Mouse (Mus musculus) CD4-positive, CD25-positive, alpha-beta regulatory T cell, adult 2 months (primary cell): ENCODE measurements at regions not wholly inside any gene's neighbourhood (a gene's known extent, or its start where the extent isn't known, plus 50 kb on each side); places are given as distances from the start of the nearest gene placed in this dataset.

Experiments used
- DNase-seq: peaks from one replicate; pipeline ENCODE4 v3.0.0-alpha.2; 2012; ENCODE audit warnings: low read depth, low spot score

DNA sequence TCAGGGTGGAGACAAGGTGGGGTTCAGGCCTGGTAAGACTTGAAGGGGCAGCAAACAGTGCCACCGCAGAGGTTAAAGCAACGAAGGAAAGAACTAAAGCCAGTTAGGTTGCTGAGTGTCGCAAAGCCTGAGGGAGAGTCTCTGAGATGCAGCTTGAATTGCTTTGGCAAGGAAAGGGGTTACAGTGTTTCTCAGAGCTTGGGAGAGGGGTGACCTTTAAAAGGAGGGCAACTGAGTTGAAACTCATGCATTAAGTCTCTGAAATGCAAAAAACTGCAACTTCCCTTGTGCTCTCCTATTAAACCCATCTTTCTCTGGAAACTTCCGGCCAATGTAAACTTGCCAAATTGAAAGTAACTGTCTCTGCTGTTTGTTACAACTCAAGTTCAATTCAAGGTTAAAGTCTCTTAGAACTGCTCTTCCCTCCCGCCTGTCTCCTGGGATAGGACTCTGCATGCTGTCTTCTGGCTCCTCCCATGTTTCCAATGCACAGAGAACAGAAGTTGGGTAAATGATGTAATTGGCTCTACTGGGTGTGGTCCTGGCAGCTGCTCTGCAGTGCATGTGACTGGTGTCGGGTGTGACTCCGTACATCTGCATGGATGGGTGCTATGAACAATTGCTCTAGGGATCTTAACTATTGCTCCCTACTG is 181.4 kb upstream of the Gas1 start:
- no peak for DNase-seq

DNA sequence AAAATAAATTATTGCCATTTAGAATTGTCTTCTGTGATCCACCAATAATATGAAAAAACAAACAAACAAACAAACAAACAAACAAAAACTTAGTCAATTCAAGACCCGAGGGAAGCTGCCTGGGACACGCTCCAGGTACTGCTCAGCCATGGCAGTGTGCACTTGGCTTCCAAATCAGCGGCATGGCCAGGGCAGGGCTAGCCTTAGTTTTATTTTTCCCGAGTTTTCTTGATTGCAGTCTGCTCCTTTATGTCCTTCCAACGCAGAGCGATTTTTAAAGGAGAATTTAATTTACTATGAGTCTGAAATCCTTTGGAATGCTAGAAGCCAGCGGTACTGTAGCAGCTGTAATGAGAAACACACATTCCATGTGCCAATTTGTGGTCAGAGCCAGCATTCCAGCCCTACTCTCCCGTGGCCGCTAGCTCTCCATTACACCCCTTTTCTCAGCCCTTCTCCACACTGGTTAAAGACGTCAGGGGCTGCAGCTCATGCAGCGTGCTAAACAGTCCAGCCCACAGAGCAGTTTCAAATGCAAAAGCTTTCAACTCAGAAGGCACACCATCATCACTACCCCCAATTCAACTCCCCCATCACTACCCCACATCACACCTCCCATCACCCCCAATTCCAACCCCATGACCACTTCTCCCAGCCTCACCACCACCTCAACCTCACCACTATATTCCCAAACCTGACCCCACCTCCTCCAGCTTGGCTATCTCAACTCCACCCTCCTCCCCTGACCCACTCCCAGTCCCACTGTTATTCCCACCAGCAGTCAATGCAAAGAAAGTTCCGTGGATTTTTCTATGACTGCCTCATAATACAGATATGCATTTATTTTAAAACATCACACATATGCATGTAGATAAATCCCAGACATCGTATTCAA is 187.9 kb upstream of the Gas1 start:
- DNase-seq: no peak

DNA sequence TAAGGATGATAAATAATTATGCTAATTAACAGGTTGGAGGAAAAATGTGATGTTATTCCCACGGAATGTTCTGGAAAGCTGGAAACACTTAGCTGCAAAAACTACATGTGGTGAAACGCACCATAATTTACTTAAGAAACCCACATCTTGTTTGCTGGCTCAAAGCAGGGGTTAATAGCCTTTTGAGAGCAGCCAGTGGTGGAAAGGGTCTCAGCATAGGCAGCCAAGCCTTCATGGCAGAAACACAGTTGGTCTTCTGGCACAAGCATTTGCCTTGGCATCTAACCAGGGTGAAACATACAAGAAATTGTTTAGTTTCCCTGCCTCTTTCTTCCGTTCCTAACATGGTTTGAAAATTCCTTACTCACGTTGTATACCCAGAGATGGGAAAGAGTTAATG is 192.1 kb upstream of the Gas1 start:
- no peak for DNase-seq

DNA sequence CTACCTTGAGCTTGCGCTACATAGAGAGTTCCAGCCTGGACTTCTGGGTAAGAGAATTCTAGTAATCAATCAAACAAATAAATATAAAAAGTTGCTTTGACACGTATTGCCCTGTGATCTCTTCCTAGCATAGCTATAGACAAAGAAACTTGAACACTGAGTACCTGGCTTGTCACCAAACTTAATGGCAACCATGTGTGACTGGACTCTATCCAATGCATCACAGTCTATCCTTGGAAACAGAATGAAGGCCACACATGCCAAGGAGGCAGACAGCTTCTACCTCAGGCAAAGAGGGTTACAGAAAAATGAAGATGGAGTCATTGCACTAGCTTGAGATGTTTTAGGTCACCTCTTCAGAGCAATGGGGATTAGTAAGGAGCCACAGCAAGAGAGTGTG is 194.5 kb upstream of the Gas1 start:
- DNase-seq: no peak

DNA sequence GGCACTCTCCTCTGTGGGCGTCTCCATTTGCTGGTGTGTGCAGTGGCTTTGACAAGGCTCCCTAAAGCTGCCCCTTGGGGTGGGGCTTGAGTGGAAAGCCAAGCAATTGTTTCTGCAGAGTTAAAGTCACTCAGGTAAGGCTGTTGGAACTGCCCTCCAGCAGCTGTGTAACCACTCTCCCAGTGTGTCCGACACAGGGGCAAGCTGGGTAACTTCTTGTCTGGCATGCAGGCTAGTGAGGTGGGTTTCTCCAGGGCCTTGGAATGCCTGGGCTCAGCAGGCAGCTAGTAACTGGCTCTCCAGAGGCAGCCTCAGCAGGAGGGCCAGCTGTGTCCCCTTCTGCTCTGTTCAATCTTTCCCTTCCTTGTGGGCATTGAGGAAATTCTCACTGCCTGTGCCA is 199.5 kb upstream of the Gas1 start:
- DNase-seq: no peak

DNA sequence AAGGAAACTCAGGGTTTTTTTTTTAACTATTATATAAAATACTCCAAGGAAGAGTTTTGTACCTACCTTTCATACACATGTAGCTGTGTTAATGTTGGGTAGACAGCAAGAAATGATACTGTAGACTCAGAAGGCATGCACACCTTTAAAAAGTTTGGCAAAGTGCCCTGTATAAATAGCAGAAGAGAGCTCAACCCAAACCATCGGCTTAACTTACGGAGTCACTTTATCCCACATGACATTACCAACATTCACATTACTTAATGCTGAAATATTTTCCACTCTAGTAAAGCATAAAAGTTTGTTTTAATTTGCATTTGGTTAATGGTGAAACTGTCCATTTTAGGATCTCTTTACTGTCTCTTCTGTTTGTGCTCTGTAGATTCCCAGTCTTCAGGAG is 205.7 kb upstream of the Gas1 start:
- no peak for DNase-seq

DNA sequence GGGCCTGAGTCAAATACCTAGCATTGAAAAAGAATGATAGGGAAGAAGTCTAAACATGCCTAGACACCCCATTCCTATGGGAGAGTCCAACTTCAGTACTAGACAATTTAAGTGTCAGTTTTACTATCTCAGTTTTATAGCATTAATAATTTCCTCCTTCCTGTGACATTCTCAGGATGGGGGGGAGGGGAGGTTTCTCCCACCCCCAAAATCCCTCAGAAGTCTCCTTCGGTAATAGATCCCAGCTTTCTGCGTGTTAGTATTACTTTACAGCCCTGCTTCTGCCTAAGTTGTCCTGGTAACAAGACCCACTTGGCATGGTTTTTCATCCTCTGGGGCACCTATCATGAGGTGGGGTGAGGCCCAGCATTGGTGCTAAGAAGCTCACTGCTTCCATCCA is 202.9 kb upstream of the Dapk1 start:
- no peak for DNase-seq

DNA sequence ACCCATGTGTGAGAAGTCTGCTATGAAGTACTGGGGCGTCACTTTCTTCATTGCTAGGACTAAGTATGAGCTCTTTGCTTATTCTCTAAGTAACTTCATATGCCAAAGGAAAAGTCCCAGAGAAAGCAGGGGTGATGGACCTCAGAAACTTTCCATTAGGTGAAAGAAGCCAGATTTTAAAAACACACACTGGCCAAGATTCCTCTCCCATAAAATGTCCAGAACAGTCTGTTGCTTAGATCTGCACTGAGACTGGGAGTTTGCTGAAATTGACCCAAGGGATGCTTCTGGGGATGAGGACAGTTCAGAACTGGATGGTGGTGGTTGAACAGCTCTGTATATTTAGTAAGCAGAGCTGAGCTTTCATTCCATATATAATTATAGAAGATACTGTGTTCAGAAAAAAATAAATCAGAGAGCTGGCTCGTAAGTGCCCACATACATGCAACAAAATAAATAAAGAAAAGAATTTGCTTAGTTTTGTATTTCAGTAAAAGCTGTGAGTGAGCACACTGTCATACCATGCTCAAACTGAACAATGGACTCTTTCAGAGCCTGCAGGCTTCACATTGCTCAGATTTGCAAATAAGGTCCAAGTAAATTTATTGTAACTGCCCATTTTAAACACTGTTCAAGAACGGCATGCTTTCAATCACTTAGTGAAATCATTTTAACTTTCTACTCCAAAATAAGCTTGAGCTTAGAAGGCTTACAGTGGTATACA is 200.8 kb upstream of the Dapk1 start:
- DNase-seq: no peak

DNA sequence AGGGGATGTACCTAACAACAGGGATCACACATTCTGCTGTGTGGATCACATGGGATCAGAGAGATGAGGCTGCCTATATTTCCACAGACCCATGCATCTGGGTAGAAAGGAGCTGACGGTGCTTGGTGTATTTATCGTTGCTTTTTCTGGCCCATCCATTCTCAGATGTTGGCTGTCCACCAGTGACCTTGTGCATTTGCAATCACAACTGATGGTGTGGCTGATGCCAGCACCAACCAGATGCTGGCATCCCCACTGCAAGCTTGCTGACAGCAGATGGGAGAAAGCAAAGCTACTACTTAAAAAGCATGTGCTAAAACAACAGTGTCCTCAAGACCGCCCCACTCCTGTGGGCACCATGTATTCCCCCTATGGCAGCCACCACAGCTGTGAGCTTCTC is 198.3 kb upstream of the Dapk1 start:
- DNase-seq: no peak

DNA sequence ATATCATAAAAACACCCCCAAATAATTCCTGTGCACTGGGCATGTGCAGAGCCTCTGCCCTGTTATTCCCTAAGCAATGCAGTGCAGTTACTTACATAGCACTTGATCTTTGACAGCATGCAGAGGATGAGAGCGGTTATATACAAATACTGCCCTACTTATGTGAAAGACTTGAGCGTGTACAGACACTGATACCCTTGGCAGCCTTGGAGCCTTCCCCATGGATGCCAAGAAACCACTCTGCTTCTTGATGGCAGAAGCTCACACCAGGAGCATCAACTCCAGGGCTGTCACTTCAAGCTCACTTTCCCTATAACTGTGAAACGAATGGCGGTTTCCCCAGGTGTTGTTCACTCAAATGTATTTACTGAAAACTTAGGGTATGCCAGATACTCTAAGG is 194.4 kb upstream of the Dapk1 start:
- DNase-seq: no peak

DNA sequence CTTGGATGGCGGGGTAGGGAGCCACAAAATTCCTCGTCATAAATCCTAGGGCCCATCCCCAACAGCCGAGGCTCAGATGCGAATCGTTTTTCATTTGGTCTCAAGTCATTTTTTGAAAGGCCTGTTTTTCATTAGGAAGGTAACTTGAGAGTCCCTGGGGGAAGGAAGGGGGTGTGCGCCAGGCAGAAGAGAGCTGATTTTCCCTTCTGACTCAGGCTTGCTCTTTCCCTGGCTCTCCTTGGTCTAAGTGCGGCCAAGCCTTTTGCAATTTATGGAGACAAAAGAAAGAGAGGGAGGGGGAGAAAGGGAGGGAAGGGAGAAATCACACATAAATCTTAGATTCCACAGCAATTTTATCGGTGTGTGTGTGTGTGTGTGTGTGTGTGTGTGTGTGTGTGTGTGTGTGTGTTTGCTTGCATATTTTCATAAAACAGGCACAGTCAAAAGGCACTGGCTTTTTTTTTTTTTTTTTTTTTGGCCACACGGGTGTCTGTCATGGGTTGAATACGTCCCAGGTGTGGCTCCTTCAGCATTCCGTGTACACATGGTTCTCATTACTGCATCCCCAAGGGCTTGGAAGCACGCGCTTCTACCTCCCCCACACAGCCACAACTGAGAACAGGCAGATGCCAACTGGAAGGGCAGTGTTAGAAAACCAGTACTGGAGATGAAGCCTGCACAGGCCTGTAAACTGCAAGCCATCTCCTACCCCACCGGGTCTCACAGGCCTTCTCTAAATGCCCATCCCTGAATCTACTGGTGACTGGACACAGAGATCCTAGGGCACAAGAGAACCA is 191.8 kb upstream of the Dapk1 start:
- DNase-seq: no peak

DNA sequence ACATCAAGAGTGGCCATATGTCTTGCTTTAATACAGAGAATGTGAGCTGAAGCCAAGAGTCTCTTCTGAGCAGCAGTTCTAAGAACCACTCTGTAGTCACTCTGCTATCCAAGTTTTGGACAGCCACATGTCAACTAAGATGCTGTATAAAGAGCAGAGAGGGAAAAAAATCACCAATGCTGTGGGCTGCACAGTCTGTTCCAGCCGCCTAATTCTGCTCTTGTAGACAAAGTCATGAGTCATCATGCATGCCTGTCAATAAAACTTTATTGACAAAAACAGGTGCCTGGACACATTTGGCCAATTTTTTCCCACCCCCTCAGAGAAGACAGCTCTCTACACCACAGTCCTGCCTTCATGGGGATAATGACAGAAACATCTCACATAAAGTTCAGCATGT is 185.7 kb upstream of the Dapk1 start:
- no peak for DNase-seq

DNA sequence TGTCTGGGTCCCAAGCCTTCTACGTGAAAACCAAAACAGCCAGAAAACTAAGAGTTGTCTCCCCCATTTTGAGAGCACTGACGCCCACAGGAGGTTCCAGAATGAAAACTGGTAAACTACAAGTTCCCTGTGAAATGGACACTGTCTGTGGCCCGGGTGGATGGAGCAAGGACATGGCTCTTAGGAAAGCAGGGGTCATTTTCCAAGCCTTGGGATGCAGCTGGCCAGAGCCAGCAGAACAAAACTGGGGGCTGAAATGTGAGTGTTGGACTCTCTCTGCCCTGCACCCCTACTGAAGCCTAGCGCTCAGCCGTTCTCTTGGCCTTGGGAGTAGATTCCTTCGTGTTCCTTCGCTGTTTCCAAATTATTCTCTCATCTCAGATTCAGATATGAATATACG is 184.7 kb upstream of the Dapk1 start:
- DNase-seq: no peak

DNA sequence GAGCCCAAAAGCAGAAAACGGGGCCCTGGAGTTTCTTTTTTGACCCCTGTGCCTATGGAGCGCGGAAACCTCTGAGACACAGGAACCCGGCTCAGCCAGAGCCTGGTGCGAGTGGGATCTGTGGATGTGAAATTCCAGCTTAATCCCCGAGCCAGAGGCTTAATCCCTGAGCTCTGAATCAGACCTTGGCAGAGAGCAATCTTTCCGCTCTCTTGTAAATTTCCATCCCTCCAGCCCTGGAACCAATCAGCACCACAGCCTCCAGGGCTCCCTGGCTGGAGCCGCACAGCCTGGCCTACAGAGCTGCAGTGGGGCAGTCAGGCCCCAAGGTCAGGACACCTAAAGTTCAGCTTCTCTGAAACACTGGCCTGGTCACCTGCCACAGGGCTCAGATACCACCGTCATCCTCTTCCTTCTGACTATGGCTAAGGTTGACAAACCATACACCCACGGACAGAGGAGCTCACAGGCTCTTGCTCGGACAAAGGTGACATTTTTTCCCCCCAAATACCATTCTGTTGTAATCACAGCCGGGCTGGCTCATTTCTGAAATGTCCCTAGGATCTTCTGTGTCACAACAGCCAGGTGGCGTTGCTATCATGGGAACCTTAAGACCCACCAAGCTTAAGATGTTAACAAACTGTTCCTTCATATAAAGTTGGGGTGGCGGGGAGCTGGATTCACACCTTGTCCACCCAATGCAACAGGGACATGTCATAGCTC is 184.2 kb upstream of the Dapk1 start:
- no peak for DNase-seq

DNA sequence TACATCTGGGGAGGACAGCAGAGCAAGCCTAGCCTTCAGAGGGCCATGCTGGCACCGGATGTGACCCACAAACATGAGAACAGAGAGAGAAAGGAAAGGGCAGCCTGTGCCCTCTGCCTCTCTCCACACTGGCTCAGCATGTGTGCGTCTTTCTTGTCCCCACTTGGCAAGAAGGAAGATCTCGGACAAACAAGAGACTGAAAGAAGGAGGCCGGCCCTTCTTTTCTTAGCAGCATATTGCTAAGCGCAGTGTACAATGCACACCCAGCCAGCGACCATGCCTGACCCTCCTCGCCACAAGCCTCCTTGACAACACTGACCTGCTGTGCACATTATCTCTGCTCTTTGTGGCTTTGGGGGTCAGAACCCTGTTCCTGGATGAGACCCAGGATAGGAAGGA is 181.4 kb upstream of the Dapk1 start:
- DNase-seq: no peak

DNA sequence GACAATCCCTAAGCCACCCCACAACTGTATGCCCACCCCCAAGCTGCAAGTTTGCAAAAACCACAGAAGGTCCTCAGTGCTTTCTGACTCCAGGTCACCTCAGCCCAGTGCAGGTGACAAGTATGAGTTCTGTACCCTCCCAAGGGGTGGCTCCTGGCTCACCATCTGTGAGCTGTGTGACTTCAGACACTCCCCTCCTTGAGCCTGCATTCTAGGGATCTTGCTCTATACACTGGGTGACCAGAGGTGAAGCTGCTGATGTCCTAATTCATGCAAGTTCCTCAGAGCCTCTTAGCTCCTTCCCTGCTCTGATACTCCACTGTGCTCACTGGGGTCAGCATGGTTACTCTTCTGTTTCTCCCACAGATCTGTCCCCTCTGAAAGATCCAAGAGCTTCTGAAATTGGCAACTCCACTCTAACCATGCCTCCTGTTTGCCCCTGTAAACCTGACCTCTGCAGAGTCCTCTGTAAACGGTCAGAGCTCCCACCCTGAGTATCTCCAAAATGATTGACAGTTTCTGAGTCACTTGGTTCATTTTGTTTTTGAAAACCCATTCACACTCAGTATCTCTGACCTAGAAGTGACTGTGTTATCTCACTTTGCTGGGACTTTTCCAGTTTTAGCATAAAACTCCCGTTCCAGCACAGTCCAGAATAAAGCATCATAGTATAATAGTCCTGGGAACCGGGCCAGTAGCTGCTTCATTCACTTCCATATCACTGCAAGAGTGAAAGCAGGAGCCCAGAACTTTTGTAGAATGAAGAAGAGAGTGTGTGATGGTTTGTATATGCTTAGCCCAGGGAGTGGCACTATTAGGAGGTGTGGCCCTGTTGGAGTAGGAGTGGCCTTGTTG is 180.7 kb upstream of the Dapk1 start:
- no peak for DNase-seq

DNA sequence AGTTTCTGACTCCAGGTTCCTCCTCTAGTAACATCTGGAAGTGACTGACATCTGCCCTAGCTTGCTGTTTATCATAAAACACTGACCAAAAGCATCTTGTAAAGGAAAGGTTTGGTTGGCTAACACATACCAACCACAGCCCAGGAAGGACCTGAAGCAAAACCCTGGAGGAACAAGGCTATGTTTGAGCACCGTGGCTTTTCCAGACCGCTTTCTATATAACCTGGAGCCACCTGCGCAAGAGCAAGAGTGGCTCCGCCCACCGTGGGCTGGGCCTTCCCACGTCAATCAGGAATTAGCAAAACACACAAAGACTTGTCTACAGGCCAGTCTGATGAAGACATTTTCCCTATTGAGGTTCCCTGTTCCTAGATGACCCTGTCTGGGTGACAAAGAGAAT is 177.5 kb upstream of the Dapk1 start:
- no peak for DNase-seq

DNA sequence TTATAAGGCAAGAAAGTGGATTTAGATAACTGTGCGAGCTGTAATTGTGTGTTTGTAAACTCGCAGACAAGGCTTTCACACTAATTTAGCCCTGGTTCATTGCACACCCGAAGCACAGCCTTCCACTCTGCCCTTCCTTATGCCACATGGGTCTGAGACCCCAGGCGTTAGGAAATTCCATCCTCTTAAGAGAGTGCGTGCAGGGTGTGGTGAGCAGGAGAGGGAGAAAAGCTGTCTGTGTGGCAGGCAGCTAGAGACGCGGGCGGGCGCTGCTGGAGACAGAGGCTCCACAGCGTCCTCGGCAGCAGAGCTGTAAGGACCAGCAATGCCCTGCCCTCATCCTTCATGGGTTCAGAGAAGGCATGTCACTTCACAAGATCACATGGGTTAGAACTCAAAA is 176.6 kb upstream of the Dapk1 start:
- no peak for DNase-seq

DNA sequence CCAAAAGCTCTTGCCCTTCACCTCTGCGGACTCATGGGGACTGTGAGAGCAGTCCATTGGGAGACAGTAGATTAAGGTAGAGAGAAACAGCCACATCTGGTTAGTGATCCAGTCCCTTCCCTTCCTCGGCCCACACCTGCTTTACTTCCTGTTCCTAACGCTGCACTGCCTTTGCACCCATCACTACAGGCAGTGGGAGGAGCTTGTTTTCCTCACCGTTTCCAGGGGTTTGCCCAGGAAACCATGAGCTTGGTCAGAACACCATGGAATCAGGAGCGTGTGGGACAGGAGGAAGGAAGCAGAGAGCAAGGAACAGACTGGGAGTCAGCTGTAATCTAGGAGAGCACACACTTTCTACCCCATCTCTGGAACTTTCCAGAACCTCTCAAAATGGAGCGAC is 176.2 kb upstream of the Dapk1 start:
- no peak for DNase-seq

DNA sequence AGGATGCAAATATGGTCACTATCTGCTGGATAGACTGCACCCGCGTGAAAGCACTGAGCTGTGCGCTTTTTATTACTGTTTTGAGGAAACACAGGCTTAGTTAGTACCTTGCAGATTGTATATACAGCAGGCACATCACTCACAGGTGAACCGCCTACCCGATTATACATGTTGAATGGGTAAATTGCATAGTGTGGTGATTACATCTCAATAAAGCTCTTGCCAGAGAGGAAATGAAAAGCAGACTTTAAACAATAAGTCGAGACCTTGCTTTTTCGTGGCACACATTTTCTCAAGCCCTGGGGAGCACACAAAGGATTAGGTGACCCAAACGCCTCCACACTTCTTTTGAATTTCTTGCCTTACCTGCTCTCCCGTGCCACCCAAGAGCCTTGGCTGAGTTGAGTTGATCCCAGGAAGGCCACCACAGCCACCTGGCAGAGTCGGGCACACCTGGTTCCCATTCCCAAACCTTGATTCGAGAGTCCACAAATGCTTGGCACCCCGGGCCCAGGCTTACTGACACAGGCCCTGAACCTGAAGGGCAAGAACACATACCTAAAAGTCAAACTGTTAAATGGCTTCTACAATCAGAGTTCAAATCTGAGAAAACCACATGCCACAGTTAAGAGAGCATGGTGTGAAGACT is 175.4 kb upstream of the Dapk1 start:
- DNase-seq: no peak
